Mouse (Mus musculus) MEL (cell line): Measurements from ENCODE around the gene Synpr.

Experiments used
- CHD2 ChIP-seq: IDR thresholded peaks from 2 replicates; pipeline ENCODE4 v1.6.1; 2011; ENCODE audit warnings: low read length, improper control_type of control experiment
- CTCF ChIP-seq, 3 experiments: IDR thresholded peaks in 2 of 3; conservative IDR thresholded peaks in 1 of 3; 2 replicates each; pipeline ENCODE4 v1.5.1; 2011 to 2012; ENCODE audit warnings: low read length in 3 of 3, low read depth in 2 of 3, mild to moderate bottlenecking in 2 of 3, improper control_type of control experiment in 1 of 3, inconsistent platforms in 1 of 3, mixed read lengths in 1 of 3, moderate library complexity in 1 of 3; ENCODE audit not compliant: control insufficient read depth in 1 of 3, insufficient read depth in 1 of 3, poor library complexity in 1 of 3, severe bottlenecking in 1 of 3
- MAX ChIP-seq: IDR thresholded peaks from 2 replicates; pipeline ENCODE4 v1.6.1; 2011; ENCODE audit warnings: low read length, improper control_type of control experiment
- POLR2A ChIP-seq, 2 experiments: IDR thresholded peaks; 2 replicates each; pipeline ENCODE4 v1.6.1; 2011 to 2012; ENCODE audit warnings: low read length in 2 of 2, mild to moderate bottlenecking in 2 of 2, control low read depth in 1 of 2, improper control_type of control experiment in 1 of 2, low read depth in 1 of 2, moderate library complexity in 1 of 2; ENCODE audit not compliant: control insufficient read depth in 1 of 2, insufficient read depth in 1 of 2, poor library complexity in 1 of 2
- RAD21 ChIP-seq: IDR thresholded peaks from 2 replicates; pipeline ENCODE4 v1.6.1; 2011; ENCODE audit warnings: mild to moderate bottlenecking, low read depth, low read length, improper control_type of control experiment
- ZNF384 ChIP-seq: IDR thresholded peaks from 2 replicates; pipeline ENCODE4 v1.6.1; 2012; ENCODE audit warnings: low read depth, mild to moderate bottlenecking, inconsistent platforms, low read length, improper control_type of control experiment

- TF ChIP-seq MAX (no peak), POLR2A (IDR thresholded peaks at IDR 0.05; ENCODE audit: control insufficient read depth in 1 of 2, insufficient read depth in 1 of 2, low read depth in 1 of 2, low read length in 2 of 2, poor library complexity in 1 of 2) (no peak), RAD21 (no peak), CHD2 (no peak), CTCF (IDR thresholded peaks at IDR 0.05 in 2 of 3, conservative IDR thresholded peaks at IDR 0.05 in 1 of 3; ENCODE audit: control insufficient read depth in 1 of 3, insufficient read depth in 1 of 3, low read depth in 2 of 3, low read length in 3 of 3, poor library complexity in 1 of 3, severe bottlenecking in 1 of 3) (no peak), ZNF384 (no peak)
Observed at GRCm38 (mm10) chr14:13358037-13358436, 73.5 kb downstream of the Synpr start.
